Mouse (Mus musculus): ENCODE measurements at regions not wholly inside any gene's neighbourhood (a gene's known extent, or its start where the extent isn't known, plus 50 kb on each side); places are given as distances from the start of the nearest gene placed in this dataset.

GRCm38 (mm10) chr7:129897511-129897910 is 305.8 kb downstream of the Wdr11 start:
- Histone ChIP-seq H3K4me1 (ENCODE audit: control insufficient read depth in 2 of 2, insufficient read depth in 2 of 2, low read length in 2 of 2, poor library complexity in 1 of 2) (no peaks in the 10 kb centered on the region), H3K36me3 (ENCODE audit: control insufficient read depth, insufficient read depth, low read length, poor library complexity, severe bottlenecking) (no peaks in the 10 kb centered on the region), H3K9me3 (ENCODE audit: control insufficient read depth, insufficient read depth, low read depth, low read length) (no peaks in the 10 kb centered on the region), H3K4me3 (ENCODE audit: insufficient read depth in 1 of 2, low read depth in 1 of 2, low read length in 2 of 2, poor library complexity in 1 of 2, severe bottlenecking in 1 of 2) (no peak overlapping the region), H3K9ac (ENCODE audit: insufficient read depth, low read depth, low read length, poor library complexity, severe bottlenecking) (no peak overlapping the region), H3K27ac (ENCODE audit: insufficient read depth, low read depth, low read length, poor library complexity, severe bottlenecking) (no peak overlapping the region)
- no peak for DNase-seq (ENCODE audit: low read depth, low spot score)
- in situ Hi-C loops (cut with MboI; ENCODE audit: low sequenced_read_pairs in 2 of 2, unreplicated experiment in 2 of 2) = no loop called here
- TF ChIP-seq HCFC1 (IDR thresholded peaks at IDR 0.05; ENCODE audit: borderline replicate concordance, insufficient read depth, low read length) (no peak), CHD2 (IDR thresholded peaks at IDR 0.05; ENCODE audit: low read depth, low read length) (no peak), MAFK (IDR thresholded peaks at IDR 0.05; ENCODE audit: insufficient read depth, low read depth, low read length) (no peak), ZNF384 (IDR thresholded peaks at IDR 0.05; ENCODE audit: low read depth, low read length) (no peak), ZC3H11A (IDR thresholded peaks at IDR 0.05; ENCODE audit: borderline replicate concordance, low read depth, low read length) (no peak)

GRCm38 (mm10) chr7:129902256-129902655 is 310.6 kb downstream of the Wdr11 start:
- H3K9me3 ChIP-seq (ENCODE audit: control insufficient read depth, insufficient read depth, low read depth, low read length) = no peaks in the 10 kb centered on the region
- in situ Hi-C loops (cut with MboI; ENCODE audit: low sequenced_read_pairs in 2 of 2, unreplicated experiment in 2 of 2) = no loop called here

GRCm38 (mm10) chr7:129903126-129903525 is 311.5 kb downstream of the Wdr11 start:
- no peaks in the 10 kb centered on the region for H3K4me1 ChIP-seq (ENCODE audit: control insufficient read depth in 2 of 2, insufficient read depth in 2 of 2, low read length in 2 of 2, poor library complexity in 1 of 2)
- H3K27ac ChIP-seq (ENCODE audit: insufficient read depth, low read depth, low read length, poor library complexity, severe bottlenecking) = no peak overlapping the region
- no peak overlapping the region for H3K9ac ChIP-seq (ENCODE audit: insufficient read depth, low read depth, low read length, poor library complexity, severe bottlenecking)
- no peaks in the 10 kb centered on the region for H3K36me3 ChIP-seq (ENCODE audit: control insufficient read depth, insufficient read depth, low read length, poor library complexity, severe bottlenecking)
- no peak for DNase-seq (ENCODE audit: low read depth, low spot score)
- H3K4me3 ChIP-seq (ENCODE audit: insufficient read depth in 1 of 2, low read depth in 1 of 2, low read length in 2 of 2, poor library complexity in 1 of 2, severe bottlenecking in 1 of 2) = no peak overlapping the region
- in situ Hi-C loops (cut with MboI; ENCODE audit: low sequenced_read_pairs in 2 of 2, unreplicated experiment in 2 of 2) = no loop called here
- no peak for TF ChIP-seq HCFC1 (IDR thresholded peaks at IDR 0.05; ENCODE audit: borderline replicate concordance, insufficient read depth, low read length)
- TF ChIP-seq MAFK (IDR thresholded peaks at IDR 0.05; ENCODE audit: insufficient read depth, low read depth, low read length) = no peak
- TF ChIP-seq ZC3H11A (IDR thresholded peaks at IDR 0.05; ENCODE audit: borderline replicate concordance, low read depth, low read length) = no peak
- TF ChIP-seq ZNF384 (IDR thresholded peaks at IDR 0.05; ENCODE audit: low read depth, low read length) = no peak
- no peak for TF ChIP-seq CHD2 (IDR thresholded peaks at IDR 0.05; ENCODE audit: low read depth, low read length)
- no peaks in the 10 kb centered on the region for H3K9me3 ChIP-seq (ENCODE audit: control insufficient read depth, insufficient read depth, low read depth, low read length)

More at GRCm38 (mm10) chr7:129902256-129902655, 310.6 kb downstream of the Wdr11 start:
- no peak for DNase-seq (ENCODE audit: low read depth, low spot score)
- H3K36me3 ChIP-seq (ENCODE audit: control insufficient read depth, insufficient read depth, low read length, poor library complexity, severe bottlenecking) = no peaks in the 10 kb centered on the region
- H3K27ac ChIP-seq (ENCODE audit: insufficient read depth, low read depth, low read length, poor library complexity, severe bottlenecking) = no peak overlapping the region
- H3K9ac ChIP-seq (ENCODE audit: insufficient read depth, low read depth, low read length, poor library complexity, severe bottlenecking) = no peak overlapping the region
- H3K4me1 ChIP-seq (ENCODE audit: control insufficient read depth in 2 of 2, insufficient read depth in 2 of 2, low read length in 2 of 2, poor library complexity in 1 of 2) = no peaks in the 10 kb centered on the region
- no peak for TF ChIP-seq ZNF384 (IDR thresholded peaks at IDR 0.05; ENCODE audit: low read depth, low read length)
- TF ChIP-seq CHD2 (IDR thresholded peaks at IDR 0.05; ENCODE audit: low read depth, low read length) = no peak
- no peak for TF ChIP-seq ZC3H11A (IDR thresholded peaks at IDR 0.05; ENCODE audit: borderline replicate concordance, low read depth, low read length)
- no peak for TF ChIP-seq MAFK (IDR thresholded peaks at IDR 0.05; ENCODE audit: insufficient read depth, low read depth, low read length)
- no peak for TF ChIP-seq HCFC1 (IDR thresholded peaks at IDR 0.05; ENCODE audit: borderline replicate concordance, insufficient read depth, low read length)
- no peak overlapping the region for H3K4me3 ChIP-seq (ENCODE audit: insufficient read depth in 1 of 2, low read depth in 1 of 2, low read length in 2 of 2, poor library complexity in 1 of 2, severe bottlenecking in 1 of 2)

GRCm38 (mm10) chr7:129906131-129906530 is 314.5 kb downstream of the Wdr11 start:
- DNase-seq (ENCODE audit: low read depth, low spot score) = no peak
- Histone ChIP-seq H3K27ac (ENCODE audit: insufficient read depth, low read depth, low read length, poor library complexity, severe bottlenecking) (no peak overlapping the region), H3K9ac (ENCODE audit: insufficient read depth, low read depth, low read length, poor library complexity, severe bottlenecking) (no peak overlapping the region), H3K4me3 (ENCODE audit: insufficient read depth in 1 of 2, low read depth in 1 of 2, low read length in 2 of 2, poor library complexity in 1 of 2, severe bottlenecking in 1 of 2) (no peak overlapping the region), H3K4me1 (ENCODE audit: control insufficient read depth in 2 of 2, insufficient read depth in 2 of 2, low read length in 2 of 2, poor library complexity in 1 of 2) (no peaks in the 10 kb centered on the region), H3K36me3 (ENCODE audit: control insufficient read depth, insufficient read depth, low read length, poor library complexity, severe bottlenecking) (no peaks in the 10 kb centered on the region), H3K9me3 (ENCODE audit: control insufficient read depth, insufficient read depth, low read depth, low read length) (no peaks in the 10 kb centered on the region)
- TF ChIP-seq ZC3H11A (IDR thresholded peaks at IDR 0.05; ENCODE audit: borderline replicate concordance, low read depth, low read length) (no peak), HCFC1 (IDR thresholded peaks at IDR 0.05; ENCODE audit: borderline replicate concordance, insufficient read depth, low read length) (no peak), MAFK (IDR thresholded peaks at IDR 0.05; ENCODE audit: insufficient read depth, low read depth, low read length) (no peak), ZNF384 (IDR thresholded peaks at IDR 0.05; ENCODE audit: low read depth, low read length) (no peak)
- in situ Hi-C loops (cut with MboI; ENCODE audit: low sequenced_read_pairs in 2 of 2, unreplicated experiment in 2 of 2) = no loop called here

GRCm38 (mm10) chr7:129908826-129909225 is 317.2 kb downstream of the Wdr11 start:
- H3K4me3 ChIP-seq (ENCODE audit: insufficient read depth in 1 of 2, low read depth in 1 of 2, low read length in 2 of 2, poor library complexity in 1 of 2, severe bottlenecking in 1 of 2) = no peak overlapping the region
- no peak overlapping the region for H3K9ac ChIP-seq (ENCODE audit: insufficient read depth, low read depth, low read length, poor library complexity, severe bottlenecking)

More at GRCm38 (mm10) chr7:129908826-129909225, 317.2 kb downstream of the Wdr11 start:
- H3K4me1 ChIP-seq (ENCODE audit: control insufficient read depth in 2 of 2, insufficient read depth in 2 of 2, low read length in 2 of 2, poor library complexity in 1 of 2) = no peaks in the 10 kb centered on the region
- no peaks in the 10 kb centered on the region for H3K36me3 ChIP-seq (ENCODE audit: control insufficient read depth, insufficient read depth, low read length, poor library complexity, severe bottlenecking)
- no peak overlapping the region for H3K27ac ChIP-seq (ENCODE audit: insufficient read depth, low read depth, low read length, poor library complexity, severe bottlenecking)
- DNase-seq (ENCODE audit: low read depth, low spot score) = no peak
- in situ Hi-C loops (cut with MboI; ENCODE audit: low sequenced_read_pairs in 2 of 2, unreplicated experiment in 2 of 2) = no loop called here
- TF ChIP-seq ZC3H11A (IDR thresholded peaks at IDR 0.05; ENCODE audit: borderline replicate concordance, low read depth, low read length) (no peak), CHD2 (IDR thresholded peaks at IDR 0.05; ENCODE audit: low read depth, low read length) (no peak), ZNF384 (IDR thresholded peaks at IDR 0.05; ENCODE audit: low read depth, low read length) (no peak), MAFK (IDR thresholded peaks at IDR 0.05; ENCODE audit: insufficient read depth, low read depth, low read length) (no peak), HCFC1 (IDR thresholded peaks at IDR 0.05; ENCODE audit: borderline replicate concordance, insufficient read depth, low read length) (no peak)
- no peaks in the 10 kb centered on the region for H3K9me3 ChIP-seq (ENCODE audit: control insufficient read depth, insufficient read depth, low read depth, low read length)

All from ES-E14 (cell line).